Mouse (Mus musculus): ENCODE measurements around the gene Mta1. TPM values are rescaled to one million over a fixed set of nuclear protein-coding genes. Genes with fewer than 3 reads are reported as not detected.

Mta1 gene
- total and polyA plus RNA-seq, 3 experiments, result 48.5 to 489 (median 277) TPM

DNA sequence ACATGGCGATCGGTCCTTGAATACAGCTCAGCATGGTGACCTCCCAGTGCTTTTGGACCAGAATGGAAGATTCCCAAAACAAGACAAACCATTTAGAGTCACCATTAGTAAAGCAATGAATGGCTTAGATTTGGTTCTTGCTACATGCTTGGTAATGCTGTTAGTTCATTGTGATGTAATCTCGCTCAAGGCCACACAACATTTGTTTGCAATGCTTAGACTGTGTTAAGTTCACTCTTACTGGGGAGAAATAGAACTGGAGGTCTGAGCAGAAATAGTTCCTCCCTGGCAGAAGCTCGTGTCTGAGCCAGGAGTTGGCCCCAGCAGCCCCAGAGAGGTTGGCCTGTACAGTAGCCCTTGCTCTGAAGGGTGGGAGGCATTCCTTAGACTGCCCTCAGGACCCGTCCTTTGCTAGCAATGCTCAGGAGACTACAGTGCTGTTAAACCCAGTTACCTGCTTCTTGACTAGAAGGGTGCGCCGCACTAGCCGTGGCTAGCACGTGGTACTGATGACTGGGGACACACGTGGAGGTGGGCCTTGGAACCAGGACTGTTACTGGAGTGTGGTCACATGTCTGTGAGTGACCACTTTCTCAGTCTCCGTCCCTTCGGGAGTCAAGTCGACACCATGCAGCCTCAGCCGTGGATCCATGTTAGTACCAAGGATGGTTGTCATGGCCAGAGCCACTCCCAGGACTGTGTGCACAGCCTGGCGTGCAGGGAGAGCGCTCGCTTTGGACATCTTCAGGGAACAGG, 10.6 kb downstream of the Mta1 start:
- Histone ChIP-seq H3K4me3 (ENCODE audit: low read depth, low read length) (peak overlapping the region; percentile 7; the same call in 1 of the 2 replicates), H3K4me1 (ENCODE audit: insufficient read depth, low read depth, low read length) (peaks cover 91% of the 10 kb centered on the region), H3K9me3 (replicated peaks) (peaks cover 16% of the 10 kb centered on the region), H3K27me3 (ENCODE audit: insufficient read depth, low read length) (no peaks in the 10 kb centered on the region), H3K36me3 (replicated peaks) (peaks cover 90% of the 10 kb centered on the region)
- TF ChIP-seq TAL1 (conservative IDR thresholded peaks at IDR 0.05; ENCODE audit: low read depth, low read length), result no peak
- peak; percentile 65; the same call in 1 of the 2 replicates for TF ChIP-seq POLR2AphosphoS5 (IDR thresholded peaks at IDR 0.05; ENCODE audit: insufficient replicate concordance, low read depth, low read length)
- no peak for TF ChIP-seq CTCF (IDR thresholded peaks at IDR 0.05; ENCODE audit: low read depth, low read length)
- TF ChIP-seq GATA2 (IDR thresholded peaks at IDR 0.05; ENCODE audit: borderline replicate concordance, low read depth, low read length), result no peak
- TF ChIP-seq GATA1 (IDR thresholded peaks at IDR 0.05; ENCODE audit: borderline replicate concordance, low read length), result no peak
- DNase-seq (ENCODE audit: low spot score) (no peak), ATAC-seq (ENCODE audit: extremely low read depth, insufficient number of reproducible peaks, low FRiP score, poor library complexity, severe bottlenecking) (no peak)

DNA sequence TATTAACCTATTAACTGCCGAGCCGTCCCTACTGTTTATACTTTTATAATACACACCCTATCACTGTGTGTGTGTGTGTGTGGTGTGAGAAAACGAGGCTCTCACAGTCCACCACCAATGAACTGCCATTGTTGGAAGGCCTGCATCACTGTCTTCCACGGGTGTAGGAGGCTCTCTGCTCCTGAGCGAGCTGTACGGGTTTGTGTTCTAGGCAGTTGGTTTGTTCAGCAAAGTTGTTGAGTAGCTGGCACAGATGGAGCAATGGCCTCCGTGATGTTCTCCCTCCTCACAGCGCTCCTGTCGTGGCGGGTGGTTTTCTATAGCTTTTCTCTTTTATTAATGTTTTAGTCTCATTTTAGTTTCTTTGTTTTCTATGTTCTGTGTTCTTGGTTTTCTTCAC, 11.7 kb downstream of the Mta1 start:
- no peak for ATAC-seq (ENCODE audit: extremely low read depth, insufficient number of reproducible peaks, low FRiP score, poor library complexity, severe bottlenecking)
- Histone ChIP-seq H3K9me3 (replicated peaks) (peaks cover 12% of the 10 kb centered on the region), H3K4me3 (ENCODE audit: low read depth, low read length) (no peak overlapping the region), H3K4me1 (ENCODE audit: insufficient read depth, low read depth, low read length) (peaks cover 90% of the 10 kb centered on the region), H3K36me3 (replicated peaks) (peaks cover 90% of the 10 kb centered on the region), H3K27me3 (ENCODE audit: insufficient read depth, low read length) (no peaks in the 10 kb centered on the region)
- TF ChIP-seq GATA1 (IDR thresholded peaks at IDR 0.05; ENCODE audit: borderline replicate concordance, low read length) (no peak), TAL1 (conservative IDR thresholded peaks at IDR 0.05; ENCODE audit: low read depth, low read length) (no peak)
- no peak for DNase-seq (ENCODE audit: low spot score)

DNA sequence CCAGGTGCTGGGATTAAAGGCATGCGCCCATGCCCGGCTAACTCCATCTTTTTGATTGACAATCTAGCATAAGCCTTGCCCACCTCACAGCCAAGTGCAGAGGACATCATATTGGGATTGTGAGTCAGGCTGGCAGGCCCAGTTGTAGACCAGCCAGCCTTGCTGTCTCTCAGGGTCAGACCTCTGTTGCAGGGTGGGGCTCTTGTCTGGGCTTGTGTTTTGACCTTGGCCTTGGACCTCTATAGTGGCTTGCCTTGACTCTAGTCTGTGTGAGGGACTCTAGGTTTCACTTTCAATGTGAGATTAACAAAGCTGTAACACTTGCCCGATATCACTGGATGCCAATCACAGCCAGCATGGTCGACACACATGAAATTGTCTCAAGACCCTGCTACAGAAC, 16.1 kb downstream of the Mta1 start:
- TF ChIP-seq GATA2 (IDR thresholded peaks at IDR 0.05; ENCODE audit: borderline replicate concordance, low read depth, low read length) (no peak), GATA1 (IDR thresholded peaks at IDR 0.05; ENCODE audit: borderline replicate concordance, low read length) (no peak), TAL1 (conservative IDR thresholded peaks at IDR 0.05; ENCODE audit: low read depth, low read length) (no peak)
- Histone ChIP-seq H3K4me3 (ENCODE audit: low read depth, low read length) (no peak overlapping the region), H3K4me1 (ENCODE audit: insufficient read depth, low read depth, low read length) (peaks cover 70% of the 10 kb centered on the region), H3K9me3 (replicated peaks) (no peaks in the 10 kb centered on the region), H3K27me3 (ENCODE audit: insufficient read depth, low read length) (no peaks in the 10 kb centered on the region), H3K36me3 (replicated peaks) (peaks cover 95% of the 10 kb centered on the region)
- ATAC-seq (ENCODE audit: extremely low read depth, insufficient number of reproducible peaks, low FRiP score, poor library complexity, severe bottlenecking) (no peak), DNase-seq (ENCODE audit: low spot score) (no peak)

DNA sequence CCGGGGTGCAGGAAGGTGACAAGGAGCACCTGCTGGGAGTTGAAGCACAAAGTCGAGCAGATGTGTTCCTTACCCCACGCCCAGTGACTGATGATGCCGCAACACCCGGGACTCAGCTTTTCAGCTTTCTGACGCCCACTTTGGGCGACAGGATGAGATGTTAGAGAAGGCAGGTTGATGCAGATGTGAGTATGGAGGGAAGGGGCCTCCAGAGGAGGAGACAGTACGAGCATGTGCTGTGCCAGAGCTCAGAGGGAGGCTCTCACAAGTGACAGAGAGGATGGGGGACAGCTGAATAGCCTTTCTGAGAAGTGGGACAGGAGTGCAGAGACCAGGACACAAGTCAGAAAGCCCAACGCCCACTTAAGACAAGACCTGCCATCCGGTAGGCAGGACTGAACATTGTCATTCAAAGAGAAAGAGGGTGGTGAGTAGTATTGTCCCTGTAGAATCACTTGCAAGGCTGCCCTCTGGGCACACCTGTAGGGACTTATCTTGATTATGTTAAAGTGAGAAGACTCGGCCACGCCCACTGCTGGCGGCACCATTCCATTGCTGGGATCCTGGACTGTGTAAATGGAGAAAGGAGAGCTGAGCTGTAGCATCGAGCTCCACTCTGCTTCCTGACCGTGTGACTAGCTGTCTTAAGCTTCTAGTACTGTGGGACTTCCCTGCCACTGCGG, 16.9 kb downstream of the Mta1 start:
- Histone ChIP-seq H3K36me3 (replicated peaks) (peaks cover 95% of the 10 kb centered on the region), H3K9me3 (replicated peaks) (no peaks in the 10 kb centered on the region), H3K4me3 (ENCODE audit: low read depth, low read length) (no peak overlapping the region), H3K4me1 (ENCODE audit: insufficient read depth, low read depth, low read length) (peaks cover 66% of the 10 kb centered on the region), H3K27me3 (ENCODE audit: insufficient read depth, low read length) (no peaks in the 10 kb centered on the region)
- TF ChIP-seq TAL1 (conservative IDR thresholded peaks at IDR 0.05; ENCODE audit: low read depth, low read length) (no peak), GATA2 (IDR thresholded peaks at IDR 0.05; ENCODE audit: borderline replicate concordance, low read depth, low read length) (no peak), GATA1 (IDR thresholded peaks at IDR 0.05; ENCODE audit: borderline replicate concordance, low read length) (no peak), POLR2AphosphoS5 (IDR thresholded peaks at IDR 0.05; ENCODE audit: insufficient replicate concordance, low read depth, low read length) (no peak), CTCF (IDR thresholded peaks at IDR 0.05; ENCODE audit: low read depth, low read length) (no peak)
- DNase-seq (ENCODE audit: low spot score) (no peak), ATAC-seq (ENCODE audit: extremely low read depth, insufficient number of reproducible peaks, low FRiP score, poor library complexity, severe bottlenecking) (no peak)

DNA sequence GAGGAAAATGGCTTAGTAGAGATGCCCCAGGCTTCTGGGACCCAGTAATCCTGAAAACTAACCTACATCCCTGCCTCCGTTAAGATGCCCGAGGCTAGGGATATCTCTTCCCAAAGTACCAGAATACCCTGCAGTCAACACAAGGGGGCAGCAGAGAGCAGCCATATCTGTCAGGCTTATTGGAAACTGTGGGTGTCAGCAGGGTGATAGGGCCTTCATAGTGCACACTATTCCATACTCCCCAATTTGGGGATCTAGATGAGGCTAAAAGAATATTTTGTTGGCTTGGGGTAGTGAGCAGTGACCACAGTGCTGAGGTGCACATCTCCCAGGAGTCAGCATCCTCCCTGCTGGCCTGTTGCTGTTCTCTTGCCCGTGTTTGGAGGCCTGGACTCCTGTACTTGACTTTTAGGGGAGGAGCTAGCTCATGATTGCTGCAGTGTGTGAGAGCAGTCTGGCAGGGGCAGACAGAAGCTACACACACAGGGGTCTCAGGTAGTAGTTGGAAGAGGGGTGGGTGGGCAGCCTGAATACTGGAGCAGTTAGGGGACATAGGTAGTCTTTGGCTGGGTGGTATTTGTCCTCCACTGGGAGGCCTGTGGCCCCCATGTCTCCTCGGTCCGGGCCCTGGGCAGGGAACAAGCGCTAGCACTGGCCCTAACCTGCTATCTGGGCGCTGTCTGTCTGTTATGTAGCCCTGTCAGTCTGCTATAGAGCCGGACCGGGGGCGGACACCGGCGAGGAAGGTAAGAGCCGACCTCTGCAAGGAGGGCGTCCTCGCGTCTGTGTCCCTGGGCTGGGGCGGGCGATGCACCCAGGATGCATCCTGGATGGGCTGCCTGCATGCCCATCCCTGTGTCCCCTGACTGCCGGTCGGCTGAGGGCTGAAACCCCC, 21.7 kb downstream of the Mta1 start:
- peak; percentile 99 for TF ChIP-seq CTCF (IDR thresholded peaks at IDR 0.05; ENCODE audit: low read depth, low read length)
- TF ChIP-seq POLR2AphosphoS5 (IDR thresholded peaks at IDR 0.05; ENCODE audit: insufficient replicate concordance, low read depth, low read length), result no peak
- Histone ChIP-seq H3K4me1 (ENCODE audit: insufficient read depth, low read depth, low read length) (peaks cover 37% of the 10 kb centered on the region), H3K9me3 (replicated peaks) (no peaks in the 10 kb centered on the region), H3K27me3 (ENCODE audit: insufficient read depth, low read length) (no peaks in the 10 kb centered on the region), H3K36me3 (replicated peaks) (peaks cover 99% of the 10 kb centered on the region), H3K4me3 (ENCODE audit: low read depth, low read length) (no peak overlapping the region)
- peak; percentile 90 for DNase-seq (ENCODE audit: low spot score)
- peak; percentile 69 for ATAC-seq (ENCODE audit: extremely low read depth, insufficient number of reproducible peaks, low FRiP score, poor library complexity, severe bottlenecking)

DNA sequence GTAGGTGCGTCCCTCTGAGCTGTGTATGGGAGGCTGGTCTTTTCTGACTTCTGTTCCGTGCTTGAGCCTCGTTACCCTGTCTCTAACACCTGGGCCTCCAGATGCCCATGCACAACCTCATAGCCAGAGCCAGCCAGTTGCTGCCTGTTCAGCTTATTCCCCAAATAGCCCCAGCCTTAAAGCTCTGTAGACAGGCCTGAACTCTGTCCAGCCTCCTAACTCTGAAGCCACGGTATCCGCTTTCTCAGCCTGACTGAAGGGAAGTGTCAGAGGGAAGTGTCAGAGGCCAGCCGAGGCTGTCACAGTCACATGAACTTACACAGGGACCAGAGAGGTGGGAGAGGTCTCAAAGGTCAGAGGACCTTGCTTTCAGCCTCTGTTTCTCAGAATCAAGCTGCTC, 26.6 kb downstream of the Mta1 start:
- TF ChIP-seq TAL1 (conservative IDR thresholded peaks at IDR 0.05; ENCODE audit: low read depth, low read length) (no peak), POLR2AphosphoS5 (IDR thresholded peaks at IDR 0.05; ENCODE audit: insufficient replicate concordance, low read depth, low read length) (no peak), GATA1 (IDR thresholded peaks at IDR 0.05; ENCODE audit: borderline replicate concordance, low read length) (no peak), GATA2 (IDR thresholded peaks at IDR 0.05; ENCODE audit: borderline replicate concordance, low read depth, low read length) (no peak), CTCF (IDR thresholded peaks at IDR 0.05; ENCODE audit: low read depth, low read length) (no peak)
- Histone ChIP-seq H3K4me1 (ENCODE audit: insufficient read depth, low read depth, low read length) (peaks cover 13% of the 10 kb centered on the region), H3K4me3 (ENCODE audit: low read depth, low read length) (no peak overlapping the region), H3K27me3 (ENCODE audit: insufficient read depth, low read length) (no peaks in the 10 kb centered on the region), H3K36me3 (replicated peaks) (peaks cover 100% of the 10 kb centered on the region), H3K9me3 (replicated peaks) (no peaks in the 10 kb centered on the region)
- ATAC-seq (ENCODE audit: extremely low read depth, insufficient number of reproducible peaks, low FRiP score, poor library complexity, severe bottlenecking) (no peak), DNase-seq (ENCODE audit: low spot score) (no peak)
